Mouse (Mus musculus): ENCODE data around the gene Zg16. TPM values are rescaled to one million over a fixed set of nuclear protein-coding genes. Genes with fewer than 3 reads are reported as not detected.

The Zg16 gene
- total and polyA plus RNA-seq, 2 experiments from 2014 or later = not detected

- H3K4me2 ChIP-seq (ENCODE audit: low read depth, low read length) = no peak overlapping the region
- no peaks in the 10 kb centered on the region for H3K27me3 ChIP-seq (ENCODE audit: control insufficient read depth, insufficient read depth, low read length)
- no peak for TF ChIP-seq CTCF (IDR thresholded peaks at IDR 0.05; ENCODE audit: low read depth)
- no peak for TF ChIP-seq EP300 (IDR thresholded peaks at IDR 0.05; ENCODE audit: low read depth)
- no peak for ATAC-seq (ENCODE audit: insufficient read depth, low read depth)
- DNase-seq (ENCODE audit: low spot score) = no peak
- H3K4me1 ChIP-seq (ENCODE audit: control insufficient read depth, insufficient read depth) = no peaks in the 10 kb centered on the region
- no peaks in the 10 kb centered on the region for H3K36me3 ChIP-seq (replicated peaks; ENCODE audit: control insufficient read depth, insufficient read depth, low read length)
- H3K9ac ChIP-seq (replicated peaks; ENCODE audit: low read depth, low read length) = no peak overlapping the region
- H3K4me3 ChIP-seq (ENCODE audit: low read depth, low read length) = no peak overlapping the region
- 2% methylated on average over 2 of the region's 2 CpGs for WGBS
- no peak overlapping the region for H3K27ac ChIP-seq (ENCODE audit: low read depth)
- H3K9me3 ChIP-seq (replicated peaks; ENCODE audit: control insufficient read depth, low read length) = no peaks in the 10 kb centered on the region
These were observed 14.4 kb upstream of the Zg16 start for GRCm38 (mm10) chr7:127101451-127102016.

DNA sequence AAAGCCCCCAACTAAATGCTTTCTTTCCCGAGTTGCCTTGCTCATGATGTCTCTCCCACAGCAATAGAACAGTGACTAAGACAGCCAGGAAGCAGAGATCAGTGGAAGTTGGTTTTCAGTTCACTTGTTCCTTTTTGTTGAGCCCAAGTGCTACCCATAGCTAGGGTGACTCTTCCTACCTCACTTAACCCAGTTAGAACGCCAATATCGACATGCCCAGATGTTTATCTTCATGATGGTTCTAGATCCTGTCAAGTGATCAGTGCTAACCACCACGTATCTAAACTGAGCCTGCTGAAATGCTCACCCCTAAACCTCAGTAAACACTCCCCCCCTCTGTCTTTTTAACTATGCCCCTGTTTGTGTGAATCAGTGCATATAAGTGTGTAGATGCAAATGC is 12.4 kb upstream of the Zg16 start:
- no peaks in the 10 kb centered on the region for H3K9me3 ChIP-seq (replicated peaks; ENCODE audit: control insufficient read depth, low read length)

DNA sequence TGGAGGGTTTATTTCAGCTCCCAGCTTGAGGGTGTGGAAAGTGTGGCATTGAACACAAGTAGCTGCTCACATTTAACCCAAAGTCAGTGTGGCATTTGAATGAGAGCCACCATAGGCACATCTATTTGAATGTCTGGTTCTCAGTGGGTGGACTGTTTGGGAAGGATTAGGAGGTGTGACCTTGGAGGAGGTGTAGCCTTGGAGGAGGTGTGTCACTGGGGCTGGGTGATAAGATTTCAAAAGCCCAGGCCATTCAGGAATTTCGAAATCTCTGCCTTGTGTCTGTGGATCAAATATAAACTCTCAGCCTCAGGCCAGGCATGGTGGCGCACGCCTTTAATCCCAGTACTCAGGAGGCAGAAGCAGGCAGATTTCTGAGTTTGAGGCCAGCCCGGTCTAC is 11.8 kb upstream of the Zg16 start:
- Histone ChIP-seq H3K36me3 (replicated peaks; ENCODE audit: control insufficient read depth, insufficient read depth, low read length) (no peaks in the 10 kb centered on the region), H3K9me3 (replicated peaks; ENCODE audit: control insufficient read depth, low read length) (no peaks in the 10 kb centered on the region), H3K4me3 (ENCODE audit: low read depth, low read length) (no peak overlapping the region), H3K9ac (replicated peaks; ENCODE audit: low read depth, low read length) (no peak overlapping the region), H3K27ac (ENCODE audit: low read depth) (no peak overlapping the region), H3K27me3 (ENCODE audit: control insufficient read depth, insufficient read depth, low read length) (no peaks in the 10 kb centered on the region), H3K4me2 (ENCODE audit: low read depth, low read length) (no peak overlapping the region), H3K4me1 (ENCODE audit: control insufficient read depth, insufficient read depth) (no peaks in the 10 kb centered on the region)
- ATAC-seq (ENCODE audit: insufficient read depth, low read depth) = no peak
- no peak for DNase-seq (ENCODE audit: low spot score)
- TF ChIP-seq EP300 (IDR thresholded peaks at IDR 0.05; ENCODE audit: low read depth) = no peak
- TF ChIP-seq CTCF (IDR thresholded peaks at IDR 0.05; ENCODE audit: low read depth) = no peak
- 84% methylated on average over 4 of the region's 4 CpGs for WGBS

More for the DNA sequence above, 12.4 kb upstream of the Zg16 start:
- H3K9ac ChIP-seq (replicated peaks; ENCODE audit: low read depth, low read length) = no peak overlapping the region
- H3K4me1 ChIP-seq (ENCODE audit: control insufficient read depth, insufficient read depth) = no peaks in the 10 kb centered on the region
- H3K36me3 ChIP-seq (replicated peaks; ENCODE audit: control insufficient read depth, insufficient read depth, low read length) = no peaks in the 10 kb centered on the region
- no peak for TF ChIP-seq CTCF (IDR thresholded peaks at IDR 0.05; ENCODE audit: low read depth)
- TF ChIP-seq EP300 (IDR thresholded peaks at IDR 0.05; ENCODE audit: low read depth) = no peak
- no peak for DNase-seq (ENCODE audit: low spot score)
- ATAC-seq (ENCODE audit: insufficient read depth, low read depth) = no peak
- H3K27ac ChIP-seq (ENCODE audit: low read depth) = no peak overlapping the region
- WGBS = 69% methylated on average over 4 of the region's 4 CpGs
- H3K4me3 ChIP-seq (ENCODE audit: low read depth, low read length) = no peak overlapping the region
- no peaks in the 10 kb centered on the region for H3K27me3 ChIP-seq (ENCODE audit: control insufficient read depth, insufficient read depth, low read length)
- no peak overlapping the region for H3K4me2 ChIP-seq (ENCODE audit: low read depth, low read length)

DNA sequence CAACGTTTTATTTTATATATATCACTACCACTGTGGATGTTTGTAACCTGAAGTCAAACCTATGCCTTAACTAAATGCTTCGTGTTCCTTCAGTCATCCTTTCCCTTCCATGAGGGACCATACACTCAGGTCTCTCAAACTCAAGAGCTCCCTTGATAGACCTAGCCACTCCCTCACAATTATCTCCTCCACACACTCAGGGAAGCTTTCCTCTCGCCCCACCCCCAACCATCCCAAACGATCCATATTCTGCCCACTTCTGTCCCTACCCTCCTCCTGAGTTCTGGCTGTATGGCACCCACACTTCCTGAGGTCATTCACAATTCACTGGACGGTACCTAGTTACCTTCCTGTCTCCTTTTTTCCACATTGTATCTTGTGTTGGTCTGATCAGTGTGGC is 11.4 kb upstream of the Zg16 start:
- H3K36me3 ChIP-seq (replicated peaks; ENCODE audit: control insufficient read depth, insufficient read depth, low read length) = no peaks in the 10 kb centered on the region
- no peaks in the 10 kb centered on the region for H3K4me1 ChIP-seq (ENCODE audit: control insufficient read depth, insufficient read depth)
- DNase-seq (ENCODE audit: low spot score) (no peak), ATAC-seq (ENCODE audit: insufficient read depth, low read depth) (no peak)
- no peak overlapping the region for H3K4me2 ChIP-seq (ENCODE audit: low read depth, low read length)
- H3K9ac ChIP-seq (replicated peaks; ENCODE audit: low read depth, low read length) = no peak overlapping the region
- H3K27me3 ChIP-seq (ENCODE audit: control insufficient read depth, insufficient read depth, low read length) = no peaks in the 10 kb centered on the region
- no peak overlapping the region for H3K27ac ChIP-seq (ENCODE audit: low read depth)
- no peaks in the 10 kb centered on the region for H3K9me3 ChIP-seq (replicated peaks; ENCODE audit: control insufficient read depth, low read length)
- WGBS = 68% methylated on average over 5 of the region's 5 CpGs
- TF ChIP-seq CTCF (IDR thresholded peaks at IDR 0.05; ENCODE audit: low read depth) (no peak), EP300 (IDR thresholded peaks at IDR 0.05; ENCODE audit: low read depth) (no peak)
- no peak overlapping the region for H3K4me3 ChIP-seq (ENCODE audit: low read depth, low read length)

GRCm38 (mm10) chr7:127096456-127096855 is 9.3 kb upstream of the Zg16 start:
- Histone ChIP-seq H3K27ac (ENCODE audit: low read depth) (no peak overlapping the region), H3K9ac (replicated peaks; ENCODE audit: low read depth, low read length) (no peak overlapping the region), H3K4me3 (ENCODE audit: low read depth, low read length) (no peak overlapping the region), H3K4me1 (ENCODE audit: control insufficient read depth, insufficient read depth) (no peaks in the 10 kb centered on the region), H3K27me3 (ENCODE audit: control insufficient read depth, insufficient read depth, low read length) (no peaks in the 10 kb centered on the region), H3K9me3 (replicated peaks; ENCODE audit: control insufficient read depth, low read length) (no peaks in the 10 kb centered on the region), H3K4me2 (ENCODE audit: low read depth, low read length) (no peak overlapping the region), H3K36me3 (replicated peaks; ENCODE audit: control insufficient read depth, insufficient read depth, low read length) (no peaks in the 10 kb centered on the region)
- DNase-seq (ENCODE audit: low spot score) = no peak
- TF ChIP-seq EP300 (IDR thresholded peaks at IDR 0.05; ENCODE audit: low read depth) = no peak
- no peak for TF ChIP-seq CTCF (IDR thresholded peaks at IDR 0.05; ENCODE audit: low read depth)
- no peak for ATAC-seq (ENCODE audit: insufficient read depth, low read depth)
- 74% methylated on average over 7 of the region's 7 CpGs for WGBS

DNA sequence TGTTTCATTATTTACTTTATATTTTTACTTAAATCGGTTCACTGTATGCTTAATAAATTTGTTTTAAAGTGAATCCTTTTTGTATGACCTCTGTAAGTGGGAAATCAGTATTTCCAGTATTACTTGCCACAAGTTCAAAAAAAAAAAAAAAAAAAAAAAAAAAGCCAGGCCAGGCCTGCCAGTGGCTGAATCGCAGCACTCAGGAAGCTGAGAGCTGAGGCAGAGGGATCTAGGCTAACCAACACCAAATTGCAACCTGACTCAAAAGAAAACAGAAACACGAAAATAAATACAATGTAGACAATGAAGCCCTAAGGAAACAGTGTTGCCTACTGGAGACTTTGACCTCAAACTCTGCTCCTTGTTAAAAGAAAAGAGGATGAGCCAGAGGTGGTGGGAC is 6.8 kb upstream of the Zg16 start:
- no peaks in the 10 kb centered on the region for H3K36me3 ChIP-seq (replicated peaks; ENCODE audit: control insufficient read depth, insufficient read depth, low read length)
- H3K9ac ChIP-seq (replicated peaks; ENCODE audit: low read depth, low read length) = no peak overlapping the region
- H3K4me1 ChIP-seq (ENCODE audit: control insufficient read depth, insufficient read depth) = peaks cover 6% of the 10 kb centered on the region; the same call in 1 of the 2 replicates
- 73% methylated on average over 3 of the region's 3 CpGs for WGBS
- no peak overlapping the region for H3K4me3 ChIP-seq (ENCODE audit: low read depth, low read length)
- TF ChIP-seq CTCF (IDR thresholded peaks at IDR 0.05; ENCODE audit: low read depth) (no peak), EP300 (IDR thresholded peaks at IDR 0.05; ENCODE audit: low read depth) (no peak)
- DNase-seq (ENCODE audit: low spot score) (no peak), ATAC-seq (ENCODE audit: insufficient read depth, low read depth) (no peak)
- no peak overlapping the region for H3K4me2 ChIP-seq (ENCODE audit: low read depth, low read length)
- H3K27me3 ChIP-seq (ENCODE audit: control insufficient read depth, insufficient read depth, low read length) = no peaks in the 10 kb centered on the region
- no peaks in the 10 kb centered on the region for H3K9me3 ChIP-seq (replicated peaks; ENCODE audit: control insufficient read depth, low read length)
- H3K27ac ChIP-seq (ENCODE audit: low read depth) = no peak overlapping the region

Data from heart, postnatal 0 days (tissue).